Mouse (Mus musculus) forebrain, embryonic 14.5 days (tissue): ENCODE measurements at regions not wholly inside any gene's neighbourhood (a gene's known extent, or its start where the extent isn't known, plus 50 kb on each side); places are given as distances from the start of the nearest gene placed in this dataset.

ENCODE experiments used
- ATAC-seq: fragments of 200-750 bp; cut with Nextera tagmentation; 2 replicates; pipeline ENCODE4 v1.8.0; 2017; ENCODE audit warnings: mild to moderate bottlenecking, moderate library complexity
- DNase-seq: peaks from one replicate; pipeline ENCODE4 v3.0.0-alpha.2; 2015; ENCODE audit warnings: low spot score
- H3K27ac ChIP-seq: fragments of 300-500 bp; sonication (generic); 2 replicates; pipeline ENCODE4 v1.5.1; 2014; ENCODE audit warnings: low read depth, mild to moderate bottlenecking, control low read depth, low read length, moderate library complexity
- H3K27me3 ChIP-seq: fragments of 300-500 bp; sonication (generic); replicated peaks from 2 replicates; pipeline ENCODE4 v1.6.1; 2014; ENCODE audit warnings: low read length, control low read depth, mixed read lengths; ENCODE audit not compliant: control insufficient read depth, insufficient read depth
- H3K36me3 ChIP-seq: fragments of 300-500 bp; sonication (generic); 2 replicates; pipeline ENCODE4 v1.6.1; 2014; ENCODE audit warnings: low read length, control low read depth; ENCODE audit not compliant: control insufficient read depth, insufficient read depth
- H3K4me1 ChIP-seq: fragments of 300-500 bp; sonication (generic); 2 replicates; pipeline ENCODE4 v1.6.1; 2014; ENCODE audit warnings: antibody characterized with exemption, low read length, control low read depth; ENCODE audit not compliant: control insufficient read depth, insufficient read depth
- H3K4me2 ChIP-seq: fragments of 300-500 bp; sonication (generic); 2 replicates; pipeline ENCODE4 v1.6.1; 2014; ENCODE audit warnings: mild to moderate bottlenecking, control low read depth, low read length
- H3K4me3 ChIP-seq: fragments of 300-500 bp; sonication (generic); 2 replicates; pipeline ENCODE4 v1.5.1; 2014; ENCODE audit warnings: low read depth, low read length, control low read depth
- H3K9ac ChIP-seq: fragments of 300-500 bp; sonication (generic); 2 replicates; pipeline ENCODE4 v1.6.1; 2014; ENCODE audit warnings: mild to moderate bottlenecking, low read length, control low read depth, moderate library complexity
- H3K9me3 ChIP-seq: fragments of 300-500 bp; sonication (generic); replicated peaks from 2 replicates; pipeline ENCODE4 v1.6.1; 2016; ENCODE audit warnings: low read length, control low read depth, mixed read lengths; ENCODE audit not compliant: control insufficient read depth
- WGBS: fragments of 180-500 bp; shearing (Covaris S2); extraction: QIAGEN DNeasy Blood & Tissue Kit; methylation state at CpG from one replicate; pipeline ENCODE4 v1.1.7; 2014; 5-methylcytosine and 5-hydroxymethylcytosine counted together

GRCm38 (mm10) chr17:62436044-62436443, 445.1 kb downstream of the Efna5 start:
- DNase-seq (no peak), ATAC-seq (no peak)
- H3K9ac ChIP-seq = no peak overlapping the region
- WGBS = 77% methylated on average over 1 of the region's 1 CpGs
- no peaks in the 10 kb centered on the region for H3K27me3 ChIP-seq
- no peak overlapping the region for H3K4me2 ChIP-seq
- no peaks in the 10 kb centered on the region for H3K4me1 ChIP-seq
- no peak overlapping the region for H3K27ac ChIP-seq
- H3K9me3 ChIP-seq = no peaks in the 10 kb centered on the region
- H3K36me3 ChIP-seq = no peaks in the 10 kb centered on the region
- H3K4me3 ChIP-seq = no peak overlapping the region

DNA sequence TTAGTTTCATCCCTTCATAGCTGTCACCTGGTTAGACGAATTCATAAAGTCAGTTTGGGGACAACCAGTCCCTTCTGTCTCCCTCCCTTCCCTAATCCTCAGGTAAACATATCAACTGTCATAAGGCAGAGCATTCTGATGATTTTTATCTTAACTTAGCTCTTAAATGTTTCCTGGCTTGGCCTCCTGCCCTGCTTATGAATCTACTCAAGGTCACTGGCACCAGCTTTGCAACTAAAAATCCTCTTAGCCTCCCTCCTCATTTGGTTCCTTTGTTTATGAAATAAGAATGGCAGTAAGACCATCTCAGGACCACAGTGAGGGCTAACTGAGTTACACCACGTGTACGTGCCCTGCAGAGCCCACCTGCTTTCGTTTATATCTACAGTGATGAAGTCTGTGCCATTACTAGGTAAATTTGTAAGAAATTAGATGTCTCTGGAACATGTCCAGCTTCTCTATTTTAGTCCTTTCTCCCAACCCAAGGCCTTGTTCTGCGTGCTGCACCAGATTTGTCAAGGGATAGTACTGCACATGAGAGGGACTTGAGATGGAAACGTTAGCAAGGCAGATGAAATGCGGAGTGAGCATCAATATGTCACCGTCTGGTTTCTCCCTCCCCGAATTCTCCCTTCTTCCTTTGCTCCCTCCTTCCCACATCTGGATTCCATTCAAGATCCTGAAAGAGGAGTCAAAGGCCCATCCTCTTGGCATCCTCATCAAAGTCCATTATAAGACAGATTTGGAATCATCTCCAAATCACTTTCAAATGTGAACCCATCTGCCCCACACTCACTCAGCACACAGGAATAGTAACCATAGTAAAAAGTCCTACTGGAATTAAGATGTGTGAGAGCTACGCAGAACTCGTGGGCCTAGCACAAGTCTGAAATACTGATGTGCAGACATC, 457.4 kb downstream of the Efna5 start:
- no peak for ATAC-seq
- Histone ChIP-seq H3K36me3 (no peaks in the 10 kb centered on the region), H3K4me2 (no peak overlapping the region), H3K27ac (no peak overlapping the region), H3K9ac (no peak overlapping the region), H3K4me3 (no peak overlapping the region), H3K9me3 (no peaks in the 10 kb centered on the region), H3K4me1 (no peaks in the 10 kb centered on the region), H3K27me3 (no peaks in the 10 kb centered on the region)
- 83% methylated on average over 11 of the region's 11 CpGs for WGBS
- no peak for DNase-seq

- no peaks in the 10 kb centered on the region for H3K9me3 ChIP-seq
- no peaks in the 10 kb centered on the region for H3K4me1 ChIP-seq
- H3K9ac ChIP-seq = no peak overlapping the region
- no peaks in the 10 kb centered on the region for H3K36me3 ChIP-seq
- 73% methylated on average over 7 of the region's 8 CpGs for WGBS
- no peaks in the 10 kb centered on the region for H3K27me3 ChIP-seq
- no peak for ATAC-seq
- no peak overlapping the region for H3K4me3 ChIP-seq
- no peak overlapping the region for H3K27ac ChIP-seq
- no peak overlapping the region for H3K4me2 ChIP-seq
- DNase-seq = peak; percentile 10
Observed at GRCm38 (mm10) chr17:62417584-62417983, 463.5 kb downstream of the Efna5 start.

- no peak overlapping the region for H3K27ac ChIP-seq
- peak; percentile 46; the same call in 1 of the 2 replicates for ATAC-seq
- DNase-seq = peak; percentile 56
- H3K27me3 ChIP-seq = no peaks in the 10 kb centered on the region
- no peak overlapping the region for H3K4me2 ChIP-seq
- H3K9me3 ChIP-seq = no peaks in the 10 kb centered on the region
- H3K4me1 ChIP-seq = no peaks in the 10 kb centered on the region
- no peak overlapping the region for H3K9ac ChIP-seq
- 77% methylated on average over 4 of the region's 4 CpGs for WGBS
- H3K36me3 ChIP-seq = no peaks in the 10 kb centered on the region
- H3K4me3 ChIP-seq = no peak overlapping the region
Observed at GRCm38 (mm10) chr17:62415152-62415551, 466.0 kb downstream of the Efna5 start.

DNA sequence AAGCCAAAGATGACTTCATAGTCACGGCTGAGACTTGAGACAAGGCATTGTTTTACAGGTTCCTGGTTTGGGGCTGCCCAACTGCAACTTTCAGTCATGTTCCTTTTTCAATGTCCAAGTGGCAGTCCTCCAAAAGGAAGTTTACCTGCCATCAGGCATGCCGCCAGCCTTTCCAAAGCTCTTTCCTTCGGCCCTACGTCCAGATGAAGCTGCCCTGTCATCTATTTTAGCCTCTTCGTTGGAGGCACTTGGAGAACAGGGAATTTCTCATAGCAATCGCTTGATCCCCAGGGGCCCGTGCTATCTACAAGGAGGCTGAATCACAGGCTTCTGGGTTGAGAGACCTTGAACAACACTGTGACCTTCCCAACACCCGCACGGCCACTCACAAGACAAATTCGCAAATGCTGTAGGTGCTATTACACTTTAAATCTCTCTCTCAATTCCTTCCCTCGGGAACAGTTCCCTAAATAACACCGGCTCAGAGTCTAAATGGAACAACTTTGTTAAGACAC, 468.4 kb downstream of the Efna5 start:
- no peaks in the 10 kb centered on the region for H3K36me3 ChIP-seq
- no peak overlapping the region for H3K27ac ChIP-seq
- no peaks in the 10 kb centered on the region for H3K9me3 ChIP-seq
- H3K4me2 ChIP-seq = no peak overlapping the region
- 88% methylated on average over 12 of the region's 12 CpGs for WGBS
- ATAC-seq (no peak), DNase-seq (no peak)
- H3K4me1 ChIP-seq = no peaks in the 10 kb centered on the region
- H3K27me3 ChIP-seq = no peaks in the 10 kb centered on the region
- no peak overlapping the region for H3K9ac ChIP-seq
- H3K4me3 ChIP-seq = no peak overlapping the region

GRCm38 (mm10) chr17:62403739-62404138, 477.4 kb downstream of the Efna5 start:
- 89% methylated on average over 1 of the region's 1 CpGs for WGBS
- ATAC-seq (no peak), DNase-seq (no peak)
- no peaks in the 10 kb centered on the region for H3K36me3 ChIP-seq
- H3K27me3 ChIP-seq = no peaks in the 10 kb centered on the region
- no peak overlapping the region for H3K4me3 ChIP-seq
- H3K4me1 ChIP-seq = no peaks in the 10 kb centered on the region
- H3K27ac ChIP-seq = no peak overlapping the region
- no peak overlapping the region for H3K4me2 ChIP-seq
- H3K9ac ChIP-seq = no peak overlapping the region
- H3K9me3 ChIP-seq = no peaks in the 10 kb centered on the region

- Histone ChIP-seq H3K9ac (no peak overlapping the region), H3K36me3 (no peaks in the 10 kb centered on the region), H3K9me3 (no peaks in the 10 kb centered on the region), H3K4me3 (no peak overlapping the region), H3K27me3 (no peaks in the 10 kb centered on the region), H3K27ac (no peak overlapping the region), H3K4me2 (no peak overlapping the region), H3K4me1 (no peaks in the 10 kb centered on the region)
- DNase-seq (no peak), ATAC-seq (no peak)
- WGBS = 88% methylated on average over 8 of the region's 8 CpGs
Observed at GRCm38 (mm10) chr17:62393355-62394006, 487.6 kb downstream of the Efna5 start.

- no peak overlapping the region for H3K4me2 ChIP-seq
- H3K27me3 ChIP-seq = no peaks in the 10 kb centered on the region
- ATAC-seq (no peak), DNase-seq (no peak)
- H3K36me3 ChIP-seq = no peaks in the 10 kb centered on the region
- no peak overlapping the region for H3K27ac ChIP-seq
- H3K9me3 ChIP-seq = no peaks in the 10 kb centered on the region
- H3K4me3 ChIP-seq = no peak overlapping the region
- 89% methylated on average over 16 of the region's 16 CpGs for WGBS
- no peak overlapping the region for H3K9ac ChIP-seq
- H3K4me1 ChIP-seq = no peaks in the 10 kb centered on the region
Observed at GRCm38 (mm10) chr17:62384053-62384452, 497.1 kb downstream of the Efna5 start.
